Mouse (Mus musculus) pancreas, adult 10 weeks (tissue): ENCODE results near the gene Eaf2. TPM values are rescaled to one million over a fixed set of nuclear protein-coding genes. Genes with fewer than 3 reads are reported as not detected.

ENCODE experiments used
- polyA plus RNA-seq: library from polyadenylated mRNA; stranded (reverse); fragments of 350-450 nt; fragmentation: Illumina TruSeq; extraction: RNeasy Lipid Tissue Mini Kit (QIAGEN cat#74804); gene quantifications from one replicate; pipeline ENCODE4 v1.2.3, GENCODE M21; 2015; ENCODE audit warnings: low read depth, low replicate concordance; ENCODE audit not compliant: insufficient read depth

Eaf2 gene
- polyA plus RNA-seq, result 2.8 TPM

GRCm38 (mm10) chr16:36874583-36875275 is at the start of gene Eaf2, which contains the start of gene Golgb1:
Gene Eaf2, minus strand, starts transcription at chr16:36875003.
Gene Golgb1, plus strand, starts transcription at chr16:36875140.

GRCm38 (mm10) chr16:36828054-36828786 is 46.6 kb downstream of the Eaf2 start, which contains the start of gene Iqcb1:
Gene Iqcb1, plus strand, starts transcription at chr16:36828385.

GRCm38 (mm10) chr16:36784594-36785313 is 90.0 kb downstream of the Eaf2 start, which contains the start of gene Slc15a2:
Gene Slc15a2, minus strand, starts transcription at chr16:36784962.

Other genes with a start within 250 kb of the Eaf2 start
- gene Cd86, start 208.9 kb downstream of the Eaf2 start, polyA plus RNA-seq, result 1.4 TPM
- gene Ildr1, start 181.0 kb downstream of the Eaf2 start, polyA plus RNA-seq, result 2.7 TPM
- gene Slc15a2, start 90.0 kb downstream of the Eaf2 start, polyA plus RNA-seq, result 3.4 TPM
- 3.3 TPM for gene Iqcb1, start 46.6 kb downstream of the Eaf2 start, polyA plus RNA-seq
- gene Golgb1, start 137 bp upstream of the Eaf2 start, polyA plus RNA-seq, result 17.9 TPM
- 2.0 TPM for gene Hcls1, start 60.0 kb upstream of the Eaf2 start, polyA plus RNA-seq
- gene Fbxo40, start 115.5 kb upstream of the Eaf2 start, polyA plus RNA-seq, result not detected
- not detected for gene Polq, start 136.8 kb upstream of the Eaf2 start, polyA plus RNA-seq